Mouse (Mus musculus) ES-CJ7 (cell line): ENCODE measurements at regions not wholly inside any gene's neighbourhood (a gene's known extent, or its start where the extent isn't known, plus 50 kb on each side); places are given as distances from the start of the nearest gene placed in this dataset.

Source experiments
- DNase-seq: peaks from one replicate; pipeline ENCODE4 v3.0.0; 2011; ENCODE audit warnings: low read depth, low spot score

GRCm38 (mm10) chr16:92976097-92976496 lies 150.1 kb upstream of the Runx1 start:
- no peak for DNase-seq

- no peak for DNase-seq
Observed at GRCm38 (mm10) chr16:92975090-92975489, 149.1 kb upstream of the Runx1 start.

- no peak for DNase-seq
Observed at GRCm38 (mm10) chr16:92972681-92973080, 146.7 kb upstream of the Runx1 start.

- DNase-seq = no peak
Observed at GRCm38 (mm10) chr16:92971956-92972355, 146.0 kb upstream of the Runx1 start.

- no peak for DNase-seq
Observed at GRCm38 (mm10) chr16:92970587-92970986, 144.6 kb upstream of the Runx1 start.

- no peak for DNase-seq
Observed at GRCm38 (mm10) chr16:92969036-92969435, 143.1 kb upstream of the Runx1 start.

GRCm38 (mm10) chr16:92966069-92966866 lies 140.3 kb upstream of the Runx1 start:
- no peak for DNase-seq

GRCm38 (mm10) chr16:92965651-92966050 lies 139.7 kb upstream of the Runx1 start:
- no peak for DNase-seq

GRCm38 (mm10) chr16:92963582-92963981 lies 137.6 kb upstream of the Runx1 start:
- no peak for DNase-seq

- DNase-seq = peak; percentile 12
Observed at GRCm38 (mm10) chr16:92961361-92961760, 135.4 kb upstream of the Runx1 start.

- DNase-seq = no peak
Observed at GRCm38 (mm10) chr16:92960740-92961139, 134.8 kb upstream of the Runx1 start.

GRCm38 (mm10) chr16:92958967-92959366 lies 133.0 kb upstream of the Runx1 start:
- no peak for DNase-seq

GRCm38 (mm10) chr16:92958146-92958545 lies 132.2 kb upstream of the Runx1 start:
- DNase-seq = no peak

GRCm38 (mm10) chr16:92955508-92955907 lies 129.6 kb upstream of the Runx1 start:
- no peak for DNase-seq

- DNase-seq = no peak
Observed at GRCm38 (mm10) chr16:92955087-92955486, 129.1 kb upstream of the Runx1 start.

GRCm38 (mm10) chr16:92953936-92954654 lies 128.1 kb upstream of the Runx1 start:
- no peak for DNase-seq

- DNase-seq = no peak
Observed at GRCm38 (mm10) chr16:92952336-92953097, 126.6 kb upstream of the Runx1 start.

- no peak for DNase-seq
Observed at GRCm38 (mm10) chr16:92951516-92951915, 125.6 kb upstream of the Runx1 start.

GRCm38 (mm10) chr16:92948494-92948893 lies 122.5 kb upstream of the Runx1 start:
- no peak for DNase-seq

- peak; percentile 4 for DNase-seq
Observed at GRCm38 (mm10) chr16:92946554-92946953, 120.6 kb upstream of the Runx1 start.

GRCm38 (mm10) chr16:92943901-92944300 lies 118.0 kb upstream of the Runx1 start:
- DNase-seq = no peak

- no peak for DNase-seq
Observed at GRCm38 (mm10) chr16:92939618-92940017, 113.7 kb upstream of the Runx1 start.
